Mouse (Mus musculus) testis, postnatal 10 days (tissue): ENCODE measurements at regions not wholly inside any gene's neighbourhood (a gene's known extent, or its start where the extent isn't known, plus 50 kb on each side); places are given as distances from the start of the nearest gene placed in this dataset.

Experiments used
- DNase-seq: peaks from one replicate; pipeline ENCODE4 v3.0.0; 2021; ENCODE audit warnings: low spot score

DNA sequence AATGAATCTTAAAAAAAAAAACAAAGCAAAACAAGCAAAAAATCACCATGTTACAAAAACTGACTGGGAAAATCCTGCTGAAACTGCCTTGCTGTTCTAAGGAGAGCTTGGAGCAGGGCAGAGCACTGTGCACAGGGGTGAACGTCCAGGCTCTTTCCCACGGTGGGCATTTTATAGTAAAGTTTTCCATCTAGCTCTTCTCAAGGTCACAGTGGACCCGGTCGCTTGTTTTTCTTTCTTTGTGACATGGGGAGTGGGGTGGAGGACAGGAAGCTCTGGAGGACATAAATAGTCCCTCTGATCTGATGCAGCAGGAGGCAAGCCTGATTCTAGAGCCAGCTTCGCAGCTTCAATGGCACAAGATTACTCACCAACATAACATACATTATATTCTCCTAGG is 395.9 kb upstream of the Zmiz1 start:
- no peak for DNase-seq

DNA sequence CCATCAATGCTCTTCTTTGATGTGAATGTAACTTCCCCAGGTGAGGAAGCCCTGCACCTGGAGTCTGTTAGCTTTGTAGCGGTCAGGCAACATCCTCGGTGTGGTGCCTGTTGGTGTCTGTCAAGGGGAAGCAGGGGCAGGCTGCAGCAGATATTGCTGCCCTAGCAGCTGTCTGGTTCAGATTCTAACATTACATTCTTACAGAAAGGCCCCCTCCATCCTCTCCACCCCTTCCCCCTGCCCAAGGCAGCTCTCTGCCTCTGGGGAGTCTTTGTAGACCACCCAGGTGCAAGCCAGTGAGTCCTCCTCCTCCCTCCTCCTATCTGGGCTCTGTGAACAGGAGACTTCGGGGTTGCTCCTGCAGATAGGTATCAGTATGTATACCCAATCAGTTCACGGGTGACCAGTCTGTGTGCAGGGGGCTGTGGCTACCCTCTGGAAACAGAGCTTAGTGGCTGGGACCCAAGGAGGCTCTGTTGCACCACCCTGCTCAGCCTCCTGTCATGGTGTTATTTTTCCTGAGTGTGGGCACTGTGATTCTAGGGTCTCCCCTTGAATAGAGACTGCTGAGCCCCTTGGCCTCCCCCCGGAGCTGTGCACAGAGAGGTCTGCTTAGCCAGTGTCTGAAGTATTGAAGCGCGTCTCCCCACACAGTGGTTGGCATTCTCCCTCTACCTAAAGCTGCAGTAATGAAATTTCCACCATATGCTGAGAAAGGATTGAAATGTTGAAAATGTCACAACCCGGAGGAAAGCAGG is 394.6 kb upstream of the Zmiz1 start:
- no peak for DNase-seq

DNA sequence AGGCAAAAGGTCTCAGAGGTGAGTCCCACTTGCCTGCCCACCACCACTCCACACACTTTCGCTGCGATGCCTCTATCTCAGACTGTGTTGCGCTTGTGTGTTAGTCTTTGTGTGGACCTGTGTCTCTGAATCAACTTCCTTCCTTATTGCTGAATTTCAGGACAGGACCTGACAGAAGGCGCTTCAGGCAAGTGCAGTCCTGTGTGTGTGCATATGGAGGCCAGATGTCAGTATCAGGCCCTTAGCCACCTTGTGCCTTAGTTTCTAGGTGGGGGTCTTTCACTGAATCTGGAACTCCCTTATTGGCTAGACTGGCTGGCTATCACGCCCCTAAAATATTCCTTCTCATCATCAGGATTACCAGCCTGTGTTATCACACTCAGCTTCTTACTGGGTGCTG is 391.6 kb upstream of the Zmiz1 start:
- no peak for DNase-seq

DNA sequence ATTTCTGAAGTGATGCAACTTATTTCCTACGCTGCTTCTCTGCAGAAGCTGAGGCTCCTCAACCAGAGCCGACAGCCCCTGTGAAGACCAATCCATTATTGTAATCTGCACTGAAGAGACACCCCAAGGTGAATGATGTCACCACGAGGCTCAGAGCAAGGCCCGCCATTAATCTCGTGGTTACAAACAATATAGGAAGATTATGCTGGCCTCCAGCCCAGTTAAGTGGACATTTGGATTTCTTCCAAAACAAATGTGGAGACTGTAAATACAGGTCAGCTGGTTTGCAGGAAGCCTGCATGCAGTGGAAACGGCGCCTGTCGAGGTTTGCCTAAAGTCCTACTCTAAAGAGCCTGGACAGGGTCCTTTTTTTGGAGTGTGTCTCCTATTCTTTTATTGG is 390.6 kb upstream of the Zmiz1 start:
- DNase-seq = no peak

DNA sequence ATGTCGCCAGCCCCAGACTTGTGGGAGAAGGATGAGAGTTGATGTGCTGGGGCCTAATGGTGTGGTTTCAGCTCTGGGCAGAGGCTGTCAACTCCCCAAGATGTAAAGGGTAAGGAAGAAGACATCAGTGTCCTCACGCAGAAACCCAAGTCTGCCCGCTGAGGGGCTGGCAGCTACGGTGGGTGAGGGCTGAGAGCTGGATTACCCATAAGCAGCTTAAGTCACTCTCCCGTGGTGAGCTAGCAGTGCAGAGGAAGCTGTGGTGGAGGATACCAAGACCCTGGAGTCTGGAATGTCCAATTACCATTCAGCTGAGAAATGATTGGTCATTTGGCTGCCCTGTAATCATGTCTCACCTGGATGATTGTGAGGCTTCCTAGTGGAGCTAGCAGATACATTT is 385.8 kb upstream of the Zmiz1 start:
- DNase-seq = no peak

DNA sequence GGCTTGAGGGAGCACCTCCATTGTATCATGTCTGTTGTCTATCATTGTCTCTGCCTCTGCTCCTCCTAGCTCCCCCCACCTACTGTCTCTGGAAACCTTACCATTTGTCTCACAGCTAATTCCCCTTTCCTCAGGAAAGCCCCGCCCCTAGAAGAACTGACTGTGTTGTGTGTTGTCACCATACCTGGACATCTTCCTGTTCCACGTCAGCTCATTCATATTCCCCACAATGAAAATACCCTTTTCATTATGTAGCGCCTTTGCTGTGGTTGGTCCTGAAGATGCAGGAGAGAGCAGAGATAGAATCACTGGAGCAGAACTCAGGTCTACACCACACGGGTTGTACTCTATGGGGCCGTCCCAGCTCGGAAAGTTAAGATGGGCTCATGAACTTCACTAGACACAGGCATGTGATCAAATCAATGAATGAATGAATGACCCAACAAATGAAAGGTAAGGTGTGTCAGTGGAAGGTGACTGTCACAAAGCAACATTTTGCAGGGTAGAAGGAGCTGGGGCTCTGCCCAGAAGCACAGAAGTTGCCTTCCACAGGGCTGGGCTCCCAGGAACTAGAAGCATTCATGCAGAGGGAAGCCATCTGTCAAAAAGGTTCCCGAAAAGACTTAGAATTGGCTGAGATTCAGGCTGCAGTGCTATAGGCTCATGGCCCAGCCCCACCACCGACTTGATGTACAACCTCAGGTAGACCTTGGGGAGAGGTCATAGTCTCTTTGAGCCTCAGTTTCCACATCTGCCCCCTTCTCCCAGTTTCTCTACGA is 384.8 kb upstream of the Zmiz1 start:
- DNase-seq = no peak

DNA sequence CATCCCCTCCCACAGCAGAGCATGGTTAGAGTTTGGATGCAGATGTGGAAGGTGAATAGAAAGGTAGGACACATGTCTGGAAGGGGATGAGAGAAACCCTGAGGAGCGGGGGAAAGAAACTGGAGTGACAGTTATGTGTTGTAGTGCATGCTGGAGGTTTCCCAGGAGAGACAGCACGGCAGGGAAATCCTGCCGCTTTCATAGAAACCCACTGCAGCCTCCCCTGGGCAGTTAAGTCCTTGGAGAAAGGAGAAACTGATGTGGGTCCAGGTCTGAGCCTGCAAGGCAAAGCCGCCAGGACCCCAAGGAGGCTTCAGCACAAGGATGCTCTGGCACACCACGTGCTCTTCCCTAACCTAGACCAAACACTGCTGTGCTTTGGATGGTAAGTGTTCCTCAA is 384.1 kb upstream of the Zmiz1 start:
- DNase-seq = no peak

DNA sequence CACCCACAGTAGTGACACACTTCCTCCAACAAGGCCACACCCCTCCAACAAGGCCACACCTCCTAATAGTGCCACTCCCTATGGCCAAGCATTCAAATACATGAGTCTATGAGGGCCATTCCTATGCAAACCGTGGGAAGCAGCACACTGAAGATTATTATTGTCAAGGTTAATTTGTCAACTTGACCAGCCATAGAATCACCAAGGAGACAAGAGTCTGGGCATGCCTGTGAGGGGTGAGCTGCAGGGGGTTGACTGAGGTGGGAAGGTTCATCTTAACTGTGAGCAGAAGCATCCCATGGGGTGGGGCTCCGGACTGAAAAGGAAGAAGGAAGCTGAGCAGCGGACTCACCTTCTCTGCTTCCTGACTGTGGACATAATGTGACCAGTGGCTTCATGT is 378.6 kb upstream of the Zmiz1 start:
- DNase-seq = no peak

DNA sequence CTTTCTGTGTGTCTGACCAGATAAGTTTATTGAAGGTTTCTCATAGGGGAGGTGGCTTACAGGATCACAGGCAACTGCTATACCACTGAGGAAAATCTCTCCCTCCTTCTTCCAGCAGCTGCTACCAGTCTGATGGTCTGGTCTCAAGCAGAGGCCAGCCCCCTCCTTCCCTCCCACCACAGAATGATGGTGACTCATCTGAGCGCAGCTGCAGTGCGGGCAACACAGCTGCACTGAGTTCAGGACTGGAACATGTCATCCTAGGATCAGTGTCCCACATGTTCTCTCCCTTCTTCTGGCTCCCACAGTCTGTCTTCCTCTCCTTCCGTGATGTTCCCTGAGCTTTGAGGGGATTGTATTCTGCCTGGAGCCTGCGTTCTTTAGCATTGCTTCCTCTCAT is 375.1 kb upstream of the Zmiz1 start:
- DNase-seq = no peak

DNA sequence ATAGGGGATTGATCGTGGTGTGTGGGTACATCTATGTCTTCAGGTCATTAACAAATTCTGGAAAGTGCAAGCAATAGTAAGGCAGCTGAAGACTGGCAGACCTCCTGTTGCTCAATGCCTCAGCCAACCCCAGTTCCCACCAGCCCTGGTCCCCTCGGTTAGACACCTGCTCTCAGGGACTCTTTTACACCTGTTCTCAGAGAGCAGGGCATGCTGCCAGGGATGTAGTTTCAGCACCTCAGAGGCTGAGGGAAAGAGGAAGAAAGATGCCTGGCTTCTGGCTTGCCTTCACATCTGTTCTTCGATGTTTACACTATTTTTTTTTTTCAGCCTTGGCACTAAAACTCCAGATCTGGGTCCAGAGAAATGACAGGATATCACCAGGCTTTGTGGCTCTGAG is 362.2 kb upstream of the Zmiz1 start:
- no peak for DNase-seq

DNA sequence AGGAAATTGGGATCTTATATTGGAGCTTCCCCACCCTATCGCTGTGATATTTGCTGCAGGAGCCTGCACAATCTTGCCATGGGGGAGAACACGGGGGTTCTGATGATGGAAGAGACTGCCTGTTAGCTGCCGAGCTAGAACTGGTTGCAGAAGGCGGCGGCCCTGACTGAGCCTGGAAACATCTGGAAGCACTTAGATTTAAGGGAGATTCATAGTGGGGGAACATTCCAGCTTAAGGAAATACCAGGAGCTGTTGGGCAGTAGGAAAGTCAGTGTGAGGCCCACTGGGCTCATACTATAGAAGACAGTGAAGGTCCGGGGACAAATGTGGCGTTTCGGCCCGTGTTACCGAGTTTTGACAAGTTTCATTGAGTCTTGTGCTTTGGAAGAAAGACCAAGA is 353.6 kb upstream of the Zmiz1 start:
- DNase-seq = no peak

DNA sequence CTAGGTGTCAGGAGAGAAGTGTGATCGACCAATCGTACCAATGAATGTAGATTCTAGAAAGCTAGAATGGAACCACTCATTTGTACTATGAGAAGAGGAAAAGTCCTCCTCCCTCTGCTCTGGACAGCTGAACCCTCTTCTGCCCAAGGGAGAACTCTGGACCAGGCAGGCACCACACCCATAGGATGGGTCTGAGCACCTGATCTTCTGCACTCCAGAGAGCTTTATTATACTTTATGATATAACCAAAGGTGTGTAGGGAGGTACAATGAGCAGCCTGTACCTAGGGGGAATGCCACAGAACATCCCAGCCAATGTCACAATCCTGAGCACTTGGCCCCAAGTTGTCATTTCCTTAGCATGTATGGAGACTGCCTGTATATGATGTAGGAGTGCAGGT is 352.5 kb upstream of the Zmiz1 start:
- DNase-seq = no peak

DNA sequence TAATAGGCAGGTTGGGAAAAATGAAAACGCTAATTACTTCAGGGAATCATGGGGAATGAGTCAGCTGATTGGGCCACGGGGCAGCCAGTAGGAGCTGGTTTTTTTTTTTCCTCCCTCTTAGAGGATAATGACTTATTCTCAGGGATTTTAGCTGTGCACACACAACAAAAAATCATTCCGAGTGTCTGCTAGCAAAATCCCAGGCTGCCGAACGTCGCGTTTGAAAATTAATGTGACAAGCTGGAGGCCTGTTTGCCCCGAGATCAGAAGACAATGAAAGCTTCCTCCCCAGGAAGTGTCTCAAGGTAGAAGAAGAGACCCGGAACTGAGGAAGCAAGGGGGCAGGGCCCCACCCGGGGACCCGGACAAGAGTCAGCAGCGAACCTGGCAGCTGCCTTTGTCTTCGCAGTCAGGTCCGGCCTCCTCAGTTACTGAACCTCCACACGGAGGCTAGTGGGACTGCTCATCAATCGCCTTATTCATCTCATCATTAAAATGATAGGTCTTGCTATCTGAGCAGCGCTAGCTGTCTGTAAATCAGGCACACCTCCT is 350.8 kb upstream of the Zmiz1 start:
- no peak for DNase-seq

DNA sequence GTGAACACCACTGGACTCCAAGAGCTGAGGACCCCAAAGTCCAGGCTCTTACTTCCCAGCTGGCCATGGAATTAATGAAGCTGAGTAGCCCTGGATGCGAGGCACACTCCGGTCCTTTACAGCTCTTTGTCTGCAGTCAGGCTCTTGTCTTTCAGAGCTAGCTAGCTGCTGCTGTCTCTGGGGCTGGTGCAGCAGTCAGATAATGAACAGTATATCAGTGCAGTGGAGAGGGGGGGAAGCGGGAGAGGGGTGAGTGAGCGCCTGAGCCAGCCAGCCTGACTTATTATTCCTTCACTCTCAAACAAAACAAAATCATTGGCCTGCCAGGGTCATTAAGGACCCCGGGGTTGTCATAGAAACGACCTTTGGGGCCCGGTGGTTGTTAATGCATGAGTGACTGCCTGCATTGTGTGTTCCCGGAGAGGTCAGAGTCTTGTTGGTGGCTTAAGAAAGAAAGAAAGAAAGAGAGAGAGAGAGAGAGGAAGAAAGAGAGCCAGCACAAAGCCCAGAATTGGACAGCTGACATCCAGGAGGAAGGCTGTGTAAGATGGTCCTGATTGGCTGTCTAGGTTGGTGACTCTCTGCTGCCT is 350.2 kb upstream of the Zmiz1 start:
- DNase-seq = no peak

DNA sequence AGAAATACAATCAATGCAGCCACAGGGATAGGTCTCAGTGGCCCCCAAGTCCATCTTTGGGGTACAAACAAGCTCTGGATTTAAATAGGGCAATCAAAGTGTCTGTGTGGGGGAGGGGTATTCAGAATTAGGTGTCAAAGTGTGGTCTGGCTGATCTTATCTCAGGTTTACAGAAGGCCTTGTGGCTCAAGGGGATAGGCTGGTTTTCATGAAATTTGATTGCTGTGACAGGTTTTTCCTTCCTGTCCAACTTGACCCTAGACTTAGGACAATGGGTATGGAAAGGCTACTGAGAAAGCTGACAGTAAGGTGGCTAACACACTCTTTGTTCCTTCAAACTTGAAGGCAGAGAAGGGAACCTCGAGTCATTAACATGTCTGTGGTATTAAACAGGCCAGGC is 349.3 kb upstream of the Zmiz1 start:
- no peak for DNase-seq

DNA sequence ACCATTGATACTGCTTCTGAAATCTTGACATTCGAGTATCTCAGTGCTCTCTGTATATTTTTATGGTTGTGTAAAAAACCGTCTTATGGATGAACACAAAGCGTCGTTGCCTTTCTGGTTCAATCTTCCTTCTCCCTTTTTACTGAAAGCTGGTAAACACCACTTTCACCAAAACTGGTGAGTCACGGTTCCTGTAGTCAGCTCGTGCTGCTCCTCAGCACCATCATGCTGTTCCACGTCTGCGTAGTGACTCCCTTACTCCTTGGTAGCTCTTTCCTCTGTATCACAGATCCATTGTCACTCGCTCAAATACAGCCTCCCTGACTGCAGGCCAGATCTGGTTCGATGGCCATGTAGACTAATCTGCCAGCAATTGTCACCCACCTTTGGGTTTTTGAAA is 346.2 kb upstream of the Zmiz1 start:
- no peak for DNase-seq

DNA sequence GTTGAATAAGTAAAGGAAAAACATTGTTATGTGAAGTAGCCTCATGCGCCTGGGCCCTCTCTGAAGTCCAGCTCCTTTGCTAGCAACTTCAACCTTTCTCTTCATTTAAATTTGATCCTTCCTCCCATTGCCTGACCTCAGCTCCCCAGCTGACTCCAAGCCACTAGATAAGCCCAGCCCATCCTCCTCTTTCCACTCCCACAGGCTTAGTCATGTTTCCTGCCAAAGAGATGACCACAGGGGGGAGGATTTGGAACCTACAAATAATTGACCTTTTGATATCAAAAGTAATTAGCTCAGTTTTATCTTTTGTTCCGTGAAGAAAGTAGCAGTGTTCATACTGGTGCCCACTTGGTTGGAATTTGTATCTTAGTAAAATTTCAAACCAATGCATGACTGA is 345.7 kb upstream of the Zmiz1 start:
- DNase-seq = no peak

DNA sequence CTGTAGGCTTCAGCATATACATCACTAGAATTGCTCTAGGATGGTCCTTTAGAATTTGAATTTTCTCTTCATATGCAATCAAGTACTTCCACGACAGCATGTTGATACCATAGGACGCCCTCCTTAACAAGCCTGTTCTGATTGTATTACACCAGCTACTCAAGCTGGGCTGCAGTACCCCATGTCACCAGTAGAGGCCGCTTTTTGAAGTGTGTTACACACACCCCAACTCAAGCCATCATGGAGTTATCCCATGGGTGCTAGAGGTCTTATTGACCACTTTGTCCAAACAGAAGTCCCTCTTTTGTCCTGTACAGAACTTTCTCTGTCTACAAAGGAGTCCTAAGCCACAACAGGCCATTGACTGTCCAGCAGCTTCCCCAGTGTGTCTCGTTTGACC is 342.6 kb upstream of the Zmiz1 start:
- DNase-seq = peak; percentile 87

DNA sequence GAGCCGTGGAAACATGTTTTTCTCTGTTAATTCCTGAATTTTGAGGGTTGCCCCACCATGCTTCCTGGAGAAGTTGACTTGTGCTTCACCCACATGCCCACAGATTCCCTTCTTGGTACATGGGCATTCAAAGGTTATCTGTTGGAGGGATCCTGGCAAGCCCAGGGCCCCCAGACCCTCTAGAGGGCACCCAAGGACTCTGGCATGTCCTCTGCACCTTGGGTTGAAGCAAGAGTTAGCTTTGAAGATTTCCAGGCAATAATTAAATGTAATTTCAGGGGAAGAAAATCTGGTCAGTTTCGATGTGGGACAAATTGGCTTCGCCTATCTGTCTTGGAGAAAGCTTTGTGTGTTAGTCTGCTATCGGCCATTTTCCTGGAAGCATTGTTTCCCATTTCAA is 339.0 kb upstream of the Zmiz1 start:
- DNase-seq = no peak

DNA sequence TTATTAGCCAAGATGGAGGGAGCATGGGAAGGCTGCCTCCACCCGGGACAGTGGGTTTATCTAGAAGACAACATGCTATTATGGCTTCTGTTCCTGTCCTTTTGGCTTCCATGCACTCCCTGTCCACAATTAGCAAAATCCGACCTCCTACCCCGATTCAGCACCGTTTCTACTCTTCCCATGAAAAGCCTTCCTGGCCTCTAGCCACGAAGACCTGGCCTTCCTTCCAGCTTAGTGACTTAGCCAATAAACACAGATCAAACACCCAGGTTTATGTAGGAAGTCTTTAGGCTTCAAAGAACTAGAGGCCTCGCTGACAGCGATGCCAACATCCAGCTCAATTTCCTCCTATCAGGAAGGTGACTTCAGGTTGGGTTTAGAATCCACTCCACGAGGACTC is 338.5 kb upstream of the Zmiz1 start:
- no peak for DNase-seq

DNA sequence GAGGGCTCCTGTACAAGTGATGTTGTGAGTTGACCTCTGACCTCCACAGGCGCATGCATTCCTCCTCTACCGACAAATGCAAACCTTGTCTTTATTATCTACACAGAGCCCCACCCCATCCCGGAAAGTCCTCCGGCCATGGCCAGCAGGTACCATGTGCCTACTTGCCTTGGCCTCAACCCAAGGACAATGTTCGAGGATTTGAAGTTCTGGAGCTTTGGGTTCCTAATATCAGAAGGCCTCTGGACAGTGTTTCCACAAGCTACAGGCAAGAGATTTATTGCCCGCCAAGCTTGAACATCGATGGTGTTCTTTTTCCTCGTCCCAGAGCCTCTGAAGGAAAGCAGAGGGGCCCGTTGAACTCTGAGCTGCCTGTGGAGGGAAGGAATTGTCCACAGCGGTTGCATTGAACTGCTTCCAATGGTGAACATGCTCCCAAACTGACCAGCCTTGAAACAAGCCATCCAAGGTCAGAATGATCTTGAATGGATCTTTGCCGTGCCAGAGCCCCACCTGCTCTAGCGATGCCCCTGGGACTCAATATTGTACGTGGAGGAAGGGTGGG is 335.9 kb upstream of the Zmiz1 start:
- DNase-seq = no peak

DNA sequence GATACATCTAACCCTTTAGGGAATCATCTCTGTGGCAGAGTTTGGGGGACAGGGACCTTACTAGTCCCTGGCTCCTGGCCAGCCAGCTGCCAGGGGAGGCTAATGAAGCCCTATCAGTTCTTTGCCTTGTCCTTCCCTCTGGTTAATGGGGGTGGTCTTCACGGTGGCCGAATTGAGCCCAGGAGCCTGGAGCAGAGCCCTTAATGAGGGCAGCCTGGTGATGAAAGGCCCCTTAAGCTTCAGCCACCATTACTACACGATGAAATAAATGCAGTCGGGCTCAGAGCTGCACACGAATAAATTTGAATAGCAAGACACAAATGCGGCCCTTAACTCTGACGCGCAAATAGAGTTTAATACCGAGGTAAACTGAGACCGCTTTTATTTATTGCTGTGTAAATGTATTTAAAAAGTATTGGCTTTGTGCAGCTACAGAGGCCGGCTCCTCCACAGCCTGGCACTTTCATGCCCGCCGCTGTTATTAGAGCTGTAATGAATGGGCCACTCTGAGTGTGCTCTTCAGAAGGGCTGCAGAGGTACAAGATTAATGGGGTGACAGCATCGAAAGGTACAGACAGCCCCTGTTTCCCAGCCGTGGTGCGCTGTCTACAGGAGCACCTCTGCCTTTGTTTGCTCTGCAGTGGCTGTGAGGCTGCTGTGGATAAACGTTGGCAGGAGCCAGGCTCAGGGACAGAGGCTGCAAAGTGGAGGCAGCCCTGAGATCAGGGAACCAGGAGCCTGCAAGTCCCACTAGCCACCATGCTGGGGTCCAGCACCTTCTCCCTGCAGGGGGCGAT is 335.2 kb upstream of the Zmiz1 start:
- DNase-seq = no peak
